Mouse (Mus musculus): ENCODE results near the gene Smpd3. TPM values are rescaled to one million over a fixed set of nuclear protein-coding genes. Genes with fewer than 3 reads are reported as not detected.
A peak's percentile ranks its signal among the peaks of the same experiment; 100 is the strongest.

Gene Smpd3
- polyA plus RNA-seq, 1 experiment from 2014 or later = 0.54 TPM

DNA sequence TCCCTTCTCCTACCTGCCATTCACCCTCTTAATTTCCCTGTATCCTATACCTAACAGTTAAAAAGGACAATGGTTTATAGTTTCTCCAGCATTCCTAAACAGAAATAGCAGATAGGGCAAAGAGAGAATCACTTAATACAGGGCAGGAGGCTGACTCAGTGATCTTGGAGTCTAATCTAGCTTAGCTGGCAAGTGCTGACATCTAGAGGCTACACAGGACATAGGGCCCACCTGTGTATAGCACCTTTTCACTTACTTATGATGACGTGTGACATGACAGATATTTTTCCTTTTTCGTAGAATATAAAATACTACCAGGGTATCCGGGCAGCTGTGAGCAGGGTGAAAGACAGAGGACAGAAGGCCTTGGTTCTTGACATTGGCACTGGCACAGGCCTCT lies 118.2 kb downstream of the Smpd3 start:
- Histone ChIP-seq H3K27ac (replicated peaks) (no peak overlapping the region), H3K9ac (no peak overlapping the region), H3K4me1 (replicated peaks) (no peaks in the 10 kb centered on the region), H3K36me3 (replicated peaks) (peaks cover 75% of the 10 kb centered on the region), H3K4me2 (no peak overlapping the region), H3K9me3 (replicated peaks) (no peaks in the 10 kb centered on the region), H3K4me3 (replicated peaks) (no peak overlapping the region), H3K27me3 (no peaks in the 10 kb centered on the region)
- ATAC-seq (ENCODE audit: insufficient read depth) = no peak
- WGBS (ENCODE audit: insufficient replicate concordance) = 76% methylated on average over 3 of the region's 3 CpGs

DNA sequence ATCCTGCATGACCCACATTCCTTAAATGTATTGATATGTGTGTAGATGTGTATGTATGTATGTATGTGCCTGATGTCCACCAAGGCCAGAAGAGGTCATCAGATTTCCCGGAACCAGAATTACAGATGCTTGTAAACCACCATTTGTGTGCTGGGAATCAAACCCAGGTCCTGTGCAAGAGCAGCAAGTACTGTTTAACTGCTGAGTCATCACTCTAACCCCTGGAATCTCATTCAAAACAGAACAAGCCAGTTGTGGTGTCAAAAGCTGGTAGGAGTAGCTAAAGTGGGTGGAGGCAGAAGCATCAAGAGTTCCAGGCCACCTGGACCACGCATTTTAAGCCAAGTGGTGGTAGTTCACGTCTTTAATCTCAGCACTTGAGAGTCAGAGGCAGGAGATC lies 123.8 kb downstream of the Smpd3 start:
- Histone ChIP-seq H3K4me3 (replicated peaks) (no peak overlapping the region), H3K36me3 (replicated peaks) (peaks cover 44% of the 10 kb centered on the region), H3K9me3 (replicated peaks) (no peaks in the 10 kb centered on the region), H3K4me2 (no peak overlapping the region), H3K4me1 (replicated peaks) (peaks cover 24% of the 10 kb centered on the region), H3K27ac (replicated peaks) (no peak overlapping the region), H3K9ac (no peak overlapping the region), H3K27me3 (no peaks in the 10 kb centered on the region)
- WGBS (ENCODE audit: insufficient replicate concordance) = 76% methylated on average over 3 of the region's 3 CpGs
- ATAC-seq (ENCODE audit: insufficient read depth) = no peak

DNA sequence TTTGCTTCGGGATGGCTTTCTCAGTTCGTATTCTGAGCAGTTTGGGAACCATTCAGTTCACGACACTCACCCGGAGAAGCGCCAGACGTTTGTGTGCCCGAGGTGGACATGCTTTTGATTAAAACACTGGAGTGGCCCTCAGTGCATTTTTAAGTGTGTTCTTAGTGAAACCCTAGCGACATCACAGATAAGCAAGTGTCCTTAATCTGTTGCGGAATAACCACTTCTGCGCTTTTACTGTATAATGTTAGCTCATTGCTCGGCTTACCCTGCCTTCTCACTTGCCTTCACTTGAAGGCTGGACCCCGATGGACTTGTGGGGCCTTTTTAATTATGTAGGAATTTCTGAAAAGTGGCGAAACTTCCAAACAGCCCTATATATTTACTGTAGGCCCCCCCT lies 126.4 kb downstream of the Smpd3 start:
- H3K9me3 ChIP-seq (replicated peaks) = no peaks in the 10 kb centered on the region
- H3K4me2 ChIP-seq = peak overlapping the region; percentile 84
- H3K36me3 ChIP-seq (replicated peaks) = peaks cover 37% of the 10 kb centered on the region
- H3K4me1 ChIP-seq (replicated peaks) = peaks cover 24% of the 10 kb centered on the region
- peak overlapping the region; percentile 82 for H3K4me3 ChIP-seq (replicated peaks)
- H3K9ac ChIP-seq = peak overlapping the region; percentile 89
- 3% methylated on average over 13 of the region's 13 CpGs for WGBS (ENCODE audit: insufficient replicate concordance)
- no peak for ATAC-seq (ENCODE audit: insufficient read depth)
- no peaks in the 10 kb centered on the region for H3K27me3 ChIP-seq
- H3K27ac ChIP-seq (replicated peaks) = peak overlapping the region; percentile 89

DNA sequence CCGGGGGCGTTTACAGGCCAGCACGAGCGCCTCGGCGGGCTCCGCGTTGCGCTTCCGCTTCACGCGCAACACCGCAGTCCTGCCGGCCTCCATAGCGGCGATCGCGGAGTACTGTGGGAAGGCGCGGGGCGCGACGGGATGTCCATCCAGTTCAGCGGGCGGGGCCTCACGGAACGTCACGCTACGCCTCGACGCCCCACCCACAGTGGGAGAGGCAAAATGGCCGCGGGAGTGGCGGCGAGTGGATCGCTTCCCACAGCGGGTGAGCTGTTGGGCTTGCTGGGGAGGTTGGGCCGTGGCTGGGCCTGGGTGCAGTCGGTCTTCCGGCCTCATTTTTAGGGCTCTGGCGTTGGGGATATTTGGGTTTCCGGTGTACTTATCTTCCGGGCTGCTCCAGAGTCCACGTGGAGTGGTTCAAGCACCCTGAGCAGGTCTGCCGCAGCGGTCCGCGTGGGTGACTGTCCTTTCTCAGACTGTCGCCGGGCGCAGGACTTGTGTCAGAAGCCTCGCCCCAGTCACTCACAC lies 126.9 kb downstream of the Smpd3 start, which contains the start of the genes Slc7a6os and Prmt7:
Gene Slc7a6os (minus strand): TSS at position 115 of the 525 bp plus-strand sequence.
Gene Prmt7 (plus strand): TSS at position 116 of the 525 bp plus-strand sequence.
- Histone ChIP-seq H3K9me3 (replicated peaks) (no peaks in the 10 kb centered on the region), H3K4me1 (replicated peaks) (peaks cover 24% of the 10 kb centered on the region), H3K27ac (replicated peaks) (peak within 1 kb of the TSS; percentile 89), H3K4me3 (replicated peaks) (peak within 1 kb of the TSS; percentile 82), H3K9ac (peak within 1 kb of the TSS; percentile 89), H3K36me3 (replicated peaks) (peaks cover 33% of the 10 kb centered on the region), H3K4me2 (peak within 1 kb of the TSS; percentile 84), H3K27me3 (no peaks in the 10 kb centered on the region)
- under 1% methylated on average over 52 of the region's 52 CpGs for WGBS (ENCODE audit: insufficient replicate concordance)
- peak; percentile 98 for ATAC-seq (ENCODE audit: insufficient read depth)

DNA sequence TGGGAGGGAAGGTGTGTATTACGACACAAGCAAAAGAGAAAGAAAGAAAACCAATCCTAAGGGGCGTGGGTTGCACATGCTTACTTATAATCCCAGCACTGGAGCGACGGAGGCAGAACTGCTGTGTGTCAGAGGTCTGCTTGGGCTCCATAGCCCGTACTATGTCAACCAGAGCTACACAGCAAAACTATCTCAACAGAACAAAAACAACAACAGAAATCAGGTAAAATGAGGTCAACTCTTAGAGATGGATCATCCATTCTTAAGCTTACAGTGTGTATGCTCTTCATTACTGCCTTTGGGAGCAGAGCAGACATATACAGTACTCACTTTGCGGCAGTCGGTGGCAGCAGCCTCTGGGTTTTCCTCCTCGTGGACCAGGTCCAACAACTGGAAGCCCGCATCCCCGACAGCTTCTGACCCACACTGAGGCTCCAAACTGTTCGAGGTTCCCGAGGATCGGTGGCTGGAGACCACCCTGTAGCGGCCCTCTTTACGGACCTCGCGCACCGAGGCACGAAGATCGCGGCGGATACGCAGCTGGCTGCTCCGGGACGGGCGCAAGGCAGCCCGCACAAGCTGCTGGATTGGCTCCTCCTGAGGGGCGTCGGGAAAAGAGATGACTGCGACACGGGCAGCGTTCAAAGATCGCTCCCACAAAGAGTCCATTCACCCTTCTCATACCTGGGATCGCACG lies 127.6 kb downstream of the Smpd3 start:
- peak overlapping the region; percentile 89 for H3K27ac ChIP-seq (replicated peaks)
- H3K36me3 ChIP-seq (replicated peaks) = peaks cover 33% of the 10 kb centered on the region
- ATAC-seq (ENCODE audit: insufficient read depth) = peak; percentile 63
- WGBS (ENCODE audit: insufficient replicate concordance) = under 1% methylated on average over 35 of the region's 35 CpGs
- peak overlapping the region; percentile 84 for H3K4me2 ChIP-seq
- H3K4me1 ChIP-seq (replicated peaks) = peaks cover 24% of the 10 kb centered on the region
- no peaks in the 10 kb centered on the region for H3K27me3 ChIP-seq
- no peaks in the 10 kb centered on the region for H3K9me3 ChIP-seq (replicated peaks)
- H3K9ac ChIP-seq = peak overlapping the region; percentile 89
- H3K4me3 ChIP-seq (replicated peaks) = peak overlapping the region; percentile 82

Other genes starting within 250 kb of the Smpd3 start
- 13.3 and 17.0 TPM in 2 replicates for gene Esrp2, start 201.0 kb downstream of the Smpd3 start, polyA plus RNA-seq (2015; fragmentation: Nextera tagmentation; extraction: Ambion mirVana)
- gene Pla2g15, start 187.6 kb downstream of the Smpd3 start, polyA plus RNA-seq (2015; fragmentation: Nextera tagmentation; extraction: Ambion mirVana) = 7.8 and 8.7 TPM in 2 replicates
- gene Slc7a6, start 169.1 kb downstream of the Smpd3 start, polyA plus RNA-seq (2015; fragmentation: Nextera tagmentation; extraction: Ambion mirVana) = 5.1 and 6.0 TPM in 2 replicates
- gene Slc7a6os, start 127.1 kb downstream of the Smpd3 start, polyA plus RNA-seq (2015; fragmentation: Nextera tagmentation; extraction: Ambion mirVana) = 11.0 and 11.4 TPM in 2 replicates
- gene Prmt7, start 127.1 kb downstream of the Smpd3 start, polyA plus RNA-seq (2015; fragmentation: Nextera tagmentation; extraction: Ambion mirVana) = 20.1 and 21.8 TPM in 2 replicates
- 2.4 and 2.5 TPM in 2 replicates for gene Zfp90, start 77.3 kb upstream of the Smpd3 start, polyA plus RNA-seq (2015; fragmentation: Nextera tagmentation; extraction: Ambion mirVana)
- gene 6030452D12Rik, start 162.5 kb upstream of the Smpd3 start, polyA plus RNA-seq (2015; fragmentation: Nextera tagmentation; extraction: Ambion mirVana) = not detected in 2 replicates
- 1.3 and 1.4 TPM in 2 replicates for gene Cdh3, start 172.9 kb upstream of the Smpd3 start, polyA plus RNA-seq (2015; fragmentation: Nextera tagmentation; extraction: Ambion mirVana)
- 4.0 and 7.3 TPM in 2 replicates for gene Gm10073, start 235.5 kb upstream of the Smpd3 start, polyA plus RNA-seq (2015; fragmentation: Nextera tagmentation; extraction: Ambion mirVana)